Mouse (Mus musculus) stomach, embryonic 16.5 days (tissue): ENCODE data around the gene Myl4. TPM values are rescaled to one million over a fixed set of nuclear protein-coding genes. Genes with fewer than 3 reads are reported as not detected.

Experiments used
- ATAC-seq: fragments of 200-750 bp; cut with Nextera tagmentation; 2 replicates; pipeline ENCODE4 v1.8.0; 2017; ENCODE audit warnings: moderate number of reproducible peaks, moderate TSS enrichment; ENCODE audit not compliant: insufficient read depth, low FRiP score
- H3K27ac ChIP-seq: fragments of 300-500 bp; sonication (generic); 2 replicates; pipeline ENCODE4 v1.5.1; 2014; ENCODE audit warnings: low read length
- H3K27me3 ChIP-seq: fragments of 300-500 bp; sonication (generic); 2 replicates; pipeline ENCODE4 v1.6.1; 2014; ENCODE audit warnings: low read length, control low read depth, mixed read lengths; ENCODE audit not compliant: control insufficient read depth, insufficient read depth
- H3K36me3 ChIP-seq: fragments of 300-500 bp; sonication (generic); 2 replicates; pipeline ENCODE4 v1.6.1; 2014; ENCODE audit warnings: low read length; ENCODE audit not compliant: control insufficient read depth, insufficient read depth
- H3K4me1 ChIP-seq: fragments of 300-500 bp; sonication (generic); 2 replicates; pipeline ENCODE4 v1.6.1; 2014; ENCODE audit warnings: low read length, control low read depth, mixed read lengths; ENCODE audit not compliant: control insufficient read depth, insufficient read depth
- H3K4me2 ChIP-seq: fragments of 300-500 bp; sonication (generic); 2 replicates; pipeline ENCODE4 v1.6.1; 2014; ENCODE audit warnings: low read depth, low read length, mixed read lengths
- H3K4me3 ChIP-seq: fragments of 300-500 bp; sonication (generic); replicated peaks from 2 replicates; pipeline ENCODE4 v1.5.1; 2014; ENCODE audit warnings: mild to moderate bottlenecking, low read length
- H3K9ac ChIP-seq: fragments of 300-500 bp; sonication (generic); 2 replicates; pipeline ENCODE4 v1.6.1; 2014; ENCODE audit warnings: low read length
- H3K9me3 ChIP-seq: fragments of 300-500 bp; sonication (generic); replicated peaks from 2 replicates; pipeline ENCODE4 v1.6.1; 2016; ENCODE audit warnings: low read length, control low read depth; ENCODE audit not compliant: control insufficient read depth
- WGBS: fragments of 180-500 bp; shearing (Covaris S2); extraction: QIAGEN DNeasy Blood & Tissue Kit; methylation state at CpG from one replicate; pipeline ENCODE4 v1.1.7; 2014; 5-methylcytosine and 5-hydroxymethylcytosine counted together
- polyA plus RNA-seq: library from polyadenylated mRNA; unstranded; fragments of >200 nt; fragmentation: Nextera tagmentation; extraction: Ambion mirVana; gene quantifications from 2 replicates; pipeline ENCODE4 v1.2.1, GENCODE M21; 2015

The Myl4 gene
- polyA plus RNA-seq, 1 experiment from 2014 or later = 59.3 TPM

DNA sequence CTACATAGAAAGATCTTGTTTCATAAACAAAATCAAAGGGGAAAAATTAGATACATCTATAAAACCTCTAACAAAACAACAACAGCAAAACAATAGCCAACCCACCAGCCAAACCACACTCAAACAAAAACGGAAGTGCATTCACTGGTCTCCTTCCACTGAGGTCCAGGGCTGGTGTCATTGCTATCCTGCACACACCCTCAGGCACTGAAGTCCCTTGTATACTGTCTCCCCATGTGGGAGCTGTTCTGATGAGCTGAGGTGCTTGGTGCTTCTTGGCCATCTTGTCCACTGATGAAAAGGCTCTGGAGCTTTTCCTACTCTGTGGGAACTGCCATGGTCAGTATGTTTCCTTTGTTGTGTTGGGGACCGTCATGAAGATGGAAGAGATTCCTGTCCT, 38.0 kb downstream of the Myl4 start:
- Histone ChIP-seq H3K4me1 (peaks cover 2% of the 10 kb centered on the region; the same call in 1 of the 2 replicates), H3K4me2 (no peak overlapping the region), H3K9ac (no peak overlapping the region), H3K9me3 (no peaks in the 10 kb centered on the region), H3K4me3 (no peak overlapping the region), H3K27me3 (no peaks in the 10 kb centered on the region), H3K36me3 (no peaks in the 10 kb centered on the region), H3K27ac (no peak overlapping the region)
- no peak for ATAC-seq
- 91% methylated on average over 2 of the region's 2 CpGs for WGBS

DNA sequence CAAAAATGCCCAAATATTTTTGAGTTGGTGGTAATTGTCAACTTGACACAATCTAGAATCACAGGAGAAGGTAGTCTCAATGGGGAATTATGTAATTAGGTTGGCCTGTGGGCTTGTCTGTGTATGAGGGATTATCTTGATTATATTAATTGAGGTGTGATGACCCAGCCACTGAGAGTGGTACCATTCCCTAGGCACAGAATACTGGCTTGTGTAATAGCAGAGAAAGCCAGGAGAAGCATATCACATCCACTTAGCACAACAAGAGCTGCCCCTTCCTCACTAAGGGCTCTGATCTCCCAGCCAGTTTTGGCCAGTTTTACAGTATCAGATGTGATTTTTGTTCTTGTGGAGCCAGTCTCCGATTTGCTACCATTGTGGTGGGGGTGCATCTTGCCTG, 39.1 kb downstream of the Myl4 start:
- Histone ChIP-seq H3K36me3 (no peaks in the 10 kb centered on the region), H3K9ac (no peak overlapping the region), H3K4me2 (no peak overlapping the region), H3K27ac (no peak overlapping the region), H3K27me3 (no peaks in the 10 kb centered on the region), H3K4me1 (peaks cover 2% of the 10 kb centered on the region; the same call in 1 of the 2 replicates), H3K4me3 (no peak overlapping the region), H3K9me3 (no peaks in the 10 kb centered on the region)
- 71% methylated on average over 1 of the region's 1 CpGs for WGBS
- no peak for ATAC-seq

DNA sequence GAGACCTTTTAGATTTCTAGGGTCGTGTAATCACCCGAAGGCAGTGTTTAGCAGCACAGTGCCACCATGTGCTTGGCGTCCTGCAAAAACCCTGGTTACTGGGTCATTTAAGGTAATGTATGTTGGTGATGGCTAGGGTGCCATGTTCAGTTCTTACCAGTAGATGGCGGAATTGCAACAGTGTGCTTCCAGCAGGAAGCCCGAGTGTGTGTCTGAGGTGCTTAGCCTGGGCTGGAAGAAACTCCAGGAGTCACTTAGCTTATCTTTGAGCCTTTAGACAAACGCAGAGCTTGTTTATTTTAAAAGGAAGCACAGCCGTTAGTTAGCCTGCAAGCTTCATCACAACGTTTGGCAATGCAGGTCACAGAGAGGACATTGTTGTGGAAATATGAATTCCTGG, 39.7 kb downstream of the Myl4 start:
- peak; percentile 74; the same call in 1 of the 2 replicates for ATAC-seq
- Histone ChIP-seq H3K9ac (no peak overlapping the region), H3K4me3 (no peak overlapping the region), H3K4me2 (no peak overlapping the region), H3K27ac (no peak overlapping the region), H3K4me1 (peaks cover 2% of the 10 kb centered on the region; the same call in 1 of the 2 replicates), H3K9me3 (no peaks in the 10 kb centered on the region), H3K27me3 (no peaks in the 10 kb centered on the region), H3K36me3 (no peaks in the 10 kb centered on the region)
- under 1% methylated on average over 8 of the region's 8 CpGs for WGBS

DNA sequence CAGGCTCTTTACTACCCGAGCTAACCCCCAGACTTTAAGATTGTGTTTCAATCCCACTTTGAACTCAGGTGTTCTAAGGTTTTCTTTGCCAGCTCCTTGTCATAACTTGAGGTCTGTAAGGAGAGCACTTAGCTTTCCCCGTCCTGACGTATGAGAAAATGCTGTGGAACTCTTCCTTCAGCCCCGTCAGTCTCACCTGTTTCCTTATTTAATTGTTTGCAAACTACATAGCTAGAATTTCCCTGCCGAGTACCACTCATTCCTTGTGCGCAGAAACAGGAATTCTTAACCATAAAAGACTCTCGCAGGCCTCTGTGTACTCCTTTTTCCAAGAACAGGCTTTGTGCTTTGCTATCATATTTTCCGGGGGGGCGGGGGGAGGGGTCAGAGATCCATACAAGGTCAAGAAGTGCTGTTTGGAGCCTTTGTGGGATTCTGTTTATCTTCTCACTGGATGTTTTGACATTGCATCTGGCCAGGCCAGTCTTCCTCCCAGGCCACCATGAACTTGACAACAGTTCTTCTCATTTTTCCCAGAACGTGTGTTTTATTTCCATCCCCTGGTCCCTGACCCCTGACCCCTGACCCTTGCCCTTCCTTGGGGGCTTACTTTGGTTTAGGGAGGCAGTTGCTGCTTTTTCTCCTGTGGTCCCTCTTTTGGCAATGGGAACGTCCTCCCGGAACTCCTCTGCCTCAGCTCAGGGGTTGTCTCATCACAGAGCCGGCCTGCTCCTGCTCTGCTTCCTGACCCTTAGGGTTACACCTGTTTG, 41.8 kb downstream of the Myl4 start:
- no peak overlapping the region for H3K4me2 ChIP-seq
- H3K27ac ChIP-seq = no peak overlapping the region
- no peak; the same call in 1 of the 2 replicates for ATAC-seq
- H3K9me3 ChIP-seq = no peaks in the 10 kb centered on the region
- H3K4me3 ChIP-seq = no peak overlapping the region
- peaks cover 2% of the 10 kb centered on the region; the same call in 1 of the 2 replicates for H3K4me1 ChIP-seq
- WGBS = 43% methylated on average over 13 of the region's 13 CpGs
- no peak overlapping the region for H3K9ac ChIP-seq
- H3K36me3 ChIP-seq = no peaks in the 10 kb centered on the region
- no peaks in the 10 kb centered on the region for H3K27me3 ChIP-seq

DNA sequence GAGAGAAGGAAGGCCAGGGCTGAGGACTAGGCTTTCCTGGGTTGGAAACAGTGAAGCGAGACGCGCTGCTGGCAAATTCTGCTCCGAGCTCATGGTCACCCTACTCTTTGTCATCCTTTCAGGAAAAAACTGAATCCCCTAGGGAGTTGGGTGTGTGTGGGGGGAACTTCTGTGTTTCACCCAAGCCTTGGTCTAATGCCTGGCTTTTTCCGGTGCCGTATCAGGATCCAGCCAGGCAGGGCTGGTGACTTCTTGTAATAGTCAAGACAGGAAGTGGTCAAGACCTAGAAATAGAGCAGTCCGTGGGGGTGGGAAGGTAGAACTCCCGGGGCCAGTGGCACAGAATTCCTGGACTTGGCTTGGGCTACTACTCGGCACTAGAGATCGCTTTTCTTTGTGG, 45.9 kb downstream of the Myl4 start:
- Histone ChIP-seq H3K4me3 (no peak overlapping the region), H3K27ac (no peak overlapping the region), H3K4me1 (no peaks in the 10 kb centered on the region), H3K4me2 (no peak overlapping the region), H3K9ac (no peak overlapping the region), H3K27me3 (no peaks in the 10 kb centered on the region), H3K9me3 (no peaks in the 10 kb centered on the region), H3K36me3 (no peaks in the 10 kb centered on the region)
- 66% methylated on average over 10 of the region's 10 CpGs for WGBS
- ATAC-seq = no peak

DNA sequence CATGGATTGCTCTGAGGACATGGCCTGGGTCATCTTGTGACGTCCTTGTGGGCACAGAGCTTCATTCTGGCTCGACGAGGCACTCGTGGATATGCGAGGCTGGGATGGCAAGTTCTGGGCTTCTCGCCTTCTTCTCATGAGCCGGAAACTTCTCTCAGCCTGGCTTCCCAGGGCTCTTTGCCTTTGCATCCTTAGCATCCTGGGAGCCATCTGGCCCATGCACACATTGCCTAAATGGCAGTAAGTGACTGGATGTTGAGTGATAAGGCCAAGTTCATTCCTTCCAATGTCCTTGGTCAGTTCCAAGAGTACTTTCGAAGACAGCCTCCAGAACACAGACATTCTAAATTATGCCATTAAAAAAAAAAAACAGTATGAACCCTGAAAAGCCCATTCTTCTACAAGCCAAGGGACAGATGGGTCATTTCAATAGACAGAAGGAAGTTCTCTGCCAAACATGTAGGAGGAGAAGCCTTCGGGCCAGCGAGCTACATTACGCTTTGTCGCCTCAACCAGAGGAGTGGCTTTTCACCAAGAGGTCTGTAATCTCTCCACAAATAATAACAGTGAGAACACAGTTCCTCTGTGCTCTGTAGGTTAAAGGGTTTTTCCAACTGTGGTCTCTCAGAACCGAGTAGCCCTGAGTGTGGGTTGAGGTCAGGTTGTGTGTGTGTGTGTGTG, 48.9 kb downstream of the Myl4 start:
- 58% methylated on average over 13 of the region's 13 CpGs for WGBS
- Histone ChIP-seq H3K4me2 (no peak overlapping the region), H3K36me3 (no peaks in the 10 kb centered on the region), H3K9ac (no peak overlapping the region), H3K27me3 (no peaks in the 10 kb centered on the region), H3K9me3 (no peaks in the 10 kb centered on the region), H3K4me3 (no peak overlapping the region), H3K27ac (peak overlapping the region; percentile 72), H3K4me1 (no peaks in the 10 kb centered on the region)
- ATAC-seq = peak; percentile 75

DNA sequence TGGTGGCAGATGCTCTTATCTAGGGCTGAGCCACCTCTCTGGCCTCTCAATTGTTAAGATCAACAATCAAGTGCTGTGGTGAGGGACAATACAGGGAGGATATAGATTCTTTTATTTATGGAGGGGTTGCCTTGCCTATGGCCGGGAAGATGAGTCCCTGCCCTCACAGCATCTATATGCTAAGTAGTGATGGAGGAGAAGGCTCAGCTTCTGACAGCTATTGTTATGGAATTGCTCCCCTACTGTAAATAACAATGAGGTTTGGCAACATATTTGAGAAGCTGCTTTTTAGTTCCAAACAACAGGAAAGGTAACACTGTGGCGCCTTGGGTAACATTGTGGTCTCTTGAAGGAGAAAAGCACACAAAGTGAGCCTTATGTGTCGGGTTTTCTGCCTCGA, 50.2 kb downstream of the Myl4 start:
- H3K4me1 ChIP-seq = no peaks in the 10 kb centered on the region
- H3K27me3 ChIP-seq = no peaks in the 10 kb centered on the region
- WGBS = 54% methylated on average over 4 of the region's 4 CpGs
- H3K4me3 ChIP-seq = no peak overlapping the region
- H3K9ac ChIP-seq = no peak overlapping the region
- H3K4me2 ChIP-seq = no peak overlapping the region
- H3K27ac ChIP-seq = no peak overlapping the region
- no peaks in the 10 kb centered on the region for H3K9me3 ChIP-seq
- no peak for ATAC-seq
- H3K36me3 ChIP-seq = no peaks in the 10 kb centered on the region

DNA sequence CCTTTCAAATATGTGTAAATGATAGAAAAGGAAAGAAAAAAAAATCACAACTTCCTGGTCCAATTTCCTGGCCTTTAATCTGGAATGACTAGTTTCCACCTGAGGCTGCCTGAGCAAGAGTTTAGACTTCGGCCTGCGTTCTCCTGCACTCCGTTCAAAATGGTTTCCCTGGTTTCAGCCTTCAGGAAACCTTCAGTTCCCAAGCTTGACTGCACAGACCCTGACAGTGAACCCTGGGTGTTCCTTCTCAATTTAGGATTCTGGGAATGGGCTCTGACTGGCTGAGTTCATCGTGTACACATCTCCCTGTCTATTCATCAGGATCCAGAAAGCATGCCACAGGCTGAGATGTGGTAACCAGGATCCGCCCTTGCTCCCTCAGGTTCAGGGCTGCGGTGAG, 53.7 kb downstream of the Myl4 start:
- H3K27me3 ChIP-seq = no peaks in the 10 kb centered on the region
- 65% methylated on average over 6 of the region's 6 CpGs for WGBS
- H3K9ac ChIP-seq = no peak overlapping the region
- ATAC-seq = no peak
- no peaks in the 10 kb centered on the region for H3K36me3 ChIP-seq
- H3K4me1 ChIP-seq = no peaks in the 10 kb centered on the region
- H3K4me2 ChIP-seq = no peak overlapping the region
- H3K4me3 ChIP-seq = no peak overlapping the region
- H3K9me3 ChIP-seq = no peaks in the 10 kb centered on the region
- no peak overlapping the region for H3K27ac ChIP-seq

DNA sequence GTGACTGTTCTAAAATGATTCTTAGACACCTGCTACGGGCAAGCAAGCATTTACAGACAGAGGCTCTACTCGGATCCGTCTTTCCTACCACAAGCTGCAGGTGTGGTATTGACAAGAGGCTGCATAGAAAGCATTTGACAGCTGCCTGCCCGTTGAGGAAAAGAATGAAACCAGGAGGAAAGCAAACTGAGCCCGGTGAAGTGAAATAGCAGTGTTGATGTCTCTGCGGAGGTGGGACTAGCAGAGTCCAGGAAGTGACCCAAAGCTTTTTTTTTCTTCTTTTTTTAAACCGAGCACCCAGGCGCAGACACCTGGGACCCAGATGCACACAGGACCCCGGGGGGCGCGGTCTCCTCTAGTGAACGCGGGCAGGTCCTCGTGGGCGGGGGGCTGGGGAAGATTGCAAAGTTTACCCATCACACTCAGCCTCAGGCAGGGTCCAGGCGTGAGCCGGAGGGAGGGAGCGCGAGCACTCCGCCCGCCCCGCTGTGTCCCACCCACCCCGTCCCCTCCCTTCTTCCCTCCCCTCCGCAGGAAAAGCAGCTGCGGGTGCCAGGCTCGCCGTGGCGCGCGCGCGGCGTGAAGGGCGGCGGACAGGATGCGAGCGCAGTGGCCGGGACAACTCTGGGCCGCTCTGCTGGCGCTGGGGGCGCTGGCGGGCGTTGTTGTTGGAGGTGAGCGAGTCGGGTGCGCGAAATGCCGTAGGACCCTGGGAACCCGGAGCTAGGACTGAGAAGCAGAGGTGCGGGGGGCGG, 57.2 kb downstream of the Myl4 start, which contains the start of gene Itgb3:
TSS of gene Itgb3 (plus strand) at position 510 of the 755 bp plus-strand sequence.
- H3K4me2 ChIP-seq = peak within 1 kb of the TSS; percentile 81
- WGBS = under 1% methylated on average over 51 of the region's 51 CpGs
- no peaks in the 10 kb centered on the region for H3K36me3 ChIP-seq
- peak within 1 kb of the TSS; percentile 59 for H3K4me3 ChIP-seq
- peak within 1 kb of the TSS; percentile 28; the same call in 1 of the 2 replicates for H3K27ac ChIP-seq
- H3K9ac ChIP-seq = peak within 1 kb of the TSS; percentile 71
- peak; percentile 87 for ATAC-seq
- H3K27me3 ChIP-seq = no peaks in the 10 kb centered on the region
- no peaks in the 10 kb centered on the region for H3K4me1 ChIP-seq
- H3K9me3 ChIP-seq = no peaks in the 10 kb centered on the region
